Mouse (Mus musculus): ENCODE results near the gene Pim1.

GRCm38 (mm10) chr17:29531278-29531677 lies 40.7 kb downstream of the Pim1 start:
- no peak for TF ChIP-seq TAL1 (IDR thresholded peaks at IDR 0.05; ENCODE audit: low read length)
- TF ChIP-seq GATA1 (IDR thresholded peaks at IDR 0.05; ENCODE audit: low read length) = no peak

All from erythroblast, embryonic 14.5 days (primary cell).